Mouse (Mus musculus): ENCODE data around the gene Cnnm1. TPM values are rescaled to one million over a fixed set of nuclear protein-coding genes. Genes with fewer than 3 reads are reported as not detected.
A peak's percentile ranks its signal among the peaks of the same experiment; 100 is the strongest.

Gene Cnnm1
- total RNA-seq, 2 experiments from 2014 or later = 0.29 to 0.33 TPM

DNA sequence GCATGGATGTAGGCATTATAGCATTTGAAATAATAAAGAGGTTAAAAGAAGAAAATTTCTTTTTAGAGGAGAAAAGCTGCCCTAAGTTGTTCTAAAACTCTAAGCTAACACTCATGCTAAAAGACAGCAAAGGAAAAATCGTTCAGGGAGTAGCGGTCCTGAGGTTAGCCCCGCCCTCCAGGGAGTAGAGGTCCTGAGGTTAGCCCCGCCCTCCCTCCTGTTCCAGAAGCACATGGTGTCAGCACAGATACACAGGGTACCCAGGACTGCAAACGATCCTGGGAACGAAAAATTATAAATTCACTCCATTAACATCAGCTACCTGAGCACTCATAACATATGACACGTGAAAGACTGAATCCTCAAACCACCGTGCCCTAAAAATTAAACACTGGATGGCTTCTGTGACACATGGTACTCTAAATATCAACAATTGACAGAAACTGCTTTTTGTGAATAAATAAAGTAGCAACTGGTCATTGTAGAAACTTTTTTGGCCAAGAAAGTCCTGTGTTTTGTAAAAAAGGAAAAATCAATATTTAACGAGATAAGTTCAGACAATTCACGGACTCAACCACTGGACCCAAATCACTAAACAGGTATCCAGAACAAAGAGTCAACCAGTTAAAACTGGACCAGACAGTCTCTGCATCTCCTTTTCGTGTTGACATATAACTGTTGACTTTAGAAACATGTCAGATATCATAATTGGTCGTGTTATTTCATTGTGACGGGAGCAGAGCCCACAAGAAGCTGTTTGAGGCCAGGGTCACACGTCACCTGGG lies 70.4 kb downstream of the Cnnm1 start:
- DNase-seq (ENCODE audit: low spot score in 2 of 2) = no peak

DNA sequence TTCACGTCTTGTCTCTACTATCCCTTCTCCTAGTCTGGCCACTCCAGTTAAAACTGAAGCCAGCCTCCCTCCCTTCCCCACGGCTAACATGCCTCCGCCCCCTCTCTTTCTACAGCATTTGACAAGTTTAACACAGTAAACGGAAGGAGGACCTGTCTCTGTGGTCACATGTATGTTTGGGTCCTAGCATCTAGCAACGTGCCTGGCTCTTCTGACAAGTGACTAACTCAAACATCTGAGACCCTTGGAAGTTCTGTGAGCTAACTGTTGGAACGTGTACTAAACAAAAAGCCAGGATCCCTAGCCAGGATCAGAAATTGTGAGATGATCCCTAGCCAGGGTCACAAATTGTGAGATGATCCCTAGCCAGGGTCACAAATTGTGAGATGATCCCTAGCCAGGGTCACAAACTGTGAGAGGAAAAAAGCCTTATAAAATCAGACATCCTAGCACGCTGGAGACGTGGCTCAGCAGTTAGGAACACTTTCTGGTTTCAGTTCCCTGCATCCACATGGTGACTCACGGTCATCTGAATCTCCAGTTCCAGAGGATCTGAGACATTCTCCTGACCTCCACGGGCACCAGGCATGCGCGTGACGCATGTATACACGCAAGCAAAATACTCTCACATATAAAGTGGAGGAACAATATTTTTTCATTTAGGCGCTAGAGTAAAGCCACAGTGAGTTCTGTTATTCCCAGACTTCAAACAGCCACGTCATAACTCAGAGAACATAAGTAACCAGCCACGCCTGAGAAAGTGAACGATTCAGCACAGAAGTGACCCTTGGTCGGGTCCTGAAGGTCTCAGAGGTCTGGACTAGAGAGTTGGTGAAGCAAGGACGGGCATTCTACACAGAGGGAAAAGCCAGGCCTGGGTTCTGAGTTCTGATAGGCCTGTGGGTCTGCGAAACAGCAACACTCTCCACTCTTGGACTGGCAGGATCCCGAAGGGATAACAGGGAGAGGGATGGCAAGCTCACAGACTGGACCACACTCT lies 71.7 kb downstream of the Cnnm1 start:
- no peak for DNase-seq (ENCODE audit: low spot score in 2 of 2)

DNA sequence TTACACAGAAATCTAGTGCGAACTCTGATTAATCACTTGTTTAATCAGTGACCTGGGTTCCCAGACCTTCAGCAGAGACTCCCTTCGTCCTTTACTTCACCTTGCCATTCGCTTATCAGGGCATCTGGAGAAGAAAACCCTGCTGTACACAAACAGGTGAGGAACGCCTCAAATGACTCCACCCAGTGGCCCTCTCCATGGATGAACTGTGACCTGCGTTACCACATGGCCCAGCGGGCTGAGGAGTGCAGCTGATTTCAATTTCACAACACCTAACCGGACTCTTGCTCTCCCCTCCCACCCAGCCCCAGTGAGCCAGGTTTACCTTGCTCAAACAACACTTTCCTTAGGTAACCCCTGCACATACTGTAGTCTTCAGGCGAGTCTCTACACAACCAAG lies 73.6 kb downstream of the Cnnm1 start:
- DNase-seq (ENCODE audit: low spot score in 2 of 2) = no peak

DNA sequence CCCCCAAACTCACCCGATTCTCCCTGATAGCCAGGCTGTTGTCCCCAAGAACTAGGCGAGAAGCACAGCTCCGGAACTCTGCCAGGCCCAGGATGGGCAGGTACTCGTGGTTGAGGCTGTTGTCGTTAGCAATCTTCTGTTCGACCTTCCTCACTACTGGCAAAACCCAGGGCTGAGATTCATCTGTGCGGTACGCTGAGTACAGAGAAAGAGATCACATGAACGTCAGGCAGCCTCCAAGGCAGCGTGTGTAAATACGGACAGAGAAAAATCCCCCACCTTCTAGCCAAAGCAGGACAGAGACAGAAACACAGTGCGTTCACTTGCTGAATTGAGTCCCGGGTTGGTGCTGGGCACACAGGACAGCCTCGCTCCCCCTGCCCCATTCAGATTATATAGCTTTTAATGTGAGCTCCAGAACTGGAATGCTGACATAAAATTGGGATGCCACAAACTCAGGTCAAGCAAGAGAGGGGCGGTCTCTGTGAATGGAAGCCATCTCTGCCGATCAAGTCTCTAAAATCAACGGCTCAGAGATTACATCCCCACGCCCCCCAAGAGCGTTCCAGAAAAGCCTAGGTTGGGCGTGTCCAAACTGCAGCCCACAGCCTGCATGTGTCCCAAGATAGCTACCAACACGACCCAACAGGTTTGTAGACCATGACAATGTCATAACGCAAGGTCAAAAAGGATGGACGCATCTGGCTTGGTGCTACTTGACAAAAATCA lies 75.6 kb downstream of the Cnnm1 start:
- DNase-seq (ENCODE audit: low spot score in 2 of 2) = no peak

DNA sequence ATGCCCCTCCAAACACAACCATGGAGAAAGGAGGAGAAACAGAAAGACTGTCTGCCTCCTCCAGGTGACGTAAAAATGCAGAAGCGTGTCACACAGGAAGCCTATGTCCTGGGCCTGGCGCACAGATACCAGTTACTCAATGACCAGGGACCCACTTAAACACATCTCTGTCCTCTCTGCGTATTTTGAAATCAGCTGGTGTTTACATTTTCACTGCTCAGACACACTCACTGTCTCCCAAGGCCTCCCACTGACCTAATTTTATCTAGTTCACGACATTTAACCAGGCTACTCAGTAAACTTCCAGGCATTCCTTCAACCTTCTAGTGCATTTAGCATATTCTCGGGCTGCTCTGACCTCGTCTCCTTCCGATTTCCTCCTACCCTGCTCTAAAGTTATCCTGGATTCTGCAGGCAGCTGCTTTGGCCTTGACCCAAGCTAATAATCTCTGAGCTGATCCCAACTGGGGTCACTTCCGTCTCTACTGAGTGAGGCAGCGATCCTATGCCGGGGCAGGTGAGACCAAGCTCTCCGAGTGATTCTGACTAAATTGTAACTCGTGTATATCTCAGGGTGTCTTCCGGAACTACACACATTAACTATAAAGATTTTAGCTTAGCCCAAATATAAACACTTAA lies 76.3 kb downstream of the Cnnm1 start:
- no peak for DNase-seq (ENCODE audit: low spot score in 2 of 2)

DNA sequence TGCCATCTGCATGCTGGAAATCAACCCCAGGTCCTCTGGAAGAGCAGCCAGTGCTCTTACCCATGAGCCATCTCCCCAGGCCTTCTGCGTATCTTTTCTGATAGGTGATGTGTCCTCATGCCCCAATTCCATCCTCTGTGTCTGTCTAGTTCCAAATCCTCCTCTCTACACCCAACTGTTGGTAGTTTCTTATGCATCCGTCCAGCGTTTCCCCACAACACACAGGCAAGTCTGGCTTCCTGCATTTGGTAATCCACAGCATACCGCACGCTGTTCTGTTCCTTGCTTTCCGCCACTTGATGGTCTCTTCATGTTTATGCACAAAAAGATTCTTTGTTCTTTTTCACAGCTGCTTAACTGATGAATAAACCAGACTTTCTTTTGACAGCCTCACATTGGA lies 77.1 kb downstream of the Cnnm1 start:
- DNase-seq (ENCODE audit: low spot score in 2 of 2) = no peak

DNA sequence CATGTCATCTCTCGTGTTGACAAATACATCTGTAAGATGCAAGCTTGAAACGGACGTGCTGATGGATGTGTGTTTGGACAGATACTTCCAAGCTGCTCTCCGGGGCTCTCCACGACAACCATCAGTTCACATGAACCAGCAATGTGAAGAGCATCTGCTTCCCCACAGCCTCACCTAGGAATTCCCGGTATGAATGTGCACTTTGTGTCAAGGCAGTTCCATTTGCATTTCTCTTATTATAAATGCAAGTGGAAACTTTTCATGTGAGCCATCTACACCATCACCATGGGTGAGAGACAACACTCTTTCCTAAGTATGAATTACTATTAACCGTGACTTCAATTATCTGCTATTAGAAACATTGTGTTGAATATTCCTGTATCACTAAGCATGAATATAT lies 77.6 kb downstream of the Cnnm1 start:
- no peak for DNase-seq (ENCODE audit: low spot score in 2 of 2)

DNA sequence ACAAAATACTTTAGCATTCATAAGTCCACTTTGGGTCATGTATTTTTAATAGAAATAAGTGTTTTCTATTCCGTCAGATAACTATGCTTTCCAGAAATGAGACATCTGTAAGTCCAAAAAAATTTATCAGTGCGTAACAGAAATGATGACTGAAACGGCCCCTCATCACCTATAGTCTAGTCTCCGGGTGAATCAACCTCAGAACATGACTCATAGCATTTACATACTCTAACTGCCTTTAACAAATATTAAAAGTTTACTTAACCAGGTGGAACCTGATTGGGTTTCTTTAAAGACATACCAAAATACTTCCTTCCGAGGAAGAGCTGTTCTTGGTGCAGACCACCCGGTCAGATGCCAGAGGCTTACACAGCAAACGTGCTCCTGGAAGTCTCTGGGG lies 78.0 kb downstream of the Cnnm1 start:
- no peak for DNase-seq (ENCODE audit: low spot score in 2 of 2)

DNA sequence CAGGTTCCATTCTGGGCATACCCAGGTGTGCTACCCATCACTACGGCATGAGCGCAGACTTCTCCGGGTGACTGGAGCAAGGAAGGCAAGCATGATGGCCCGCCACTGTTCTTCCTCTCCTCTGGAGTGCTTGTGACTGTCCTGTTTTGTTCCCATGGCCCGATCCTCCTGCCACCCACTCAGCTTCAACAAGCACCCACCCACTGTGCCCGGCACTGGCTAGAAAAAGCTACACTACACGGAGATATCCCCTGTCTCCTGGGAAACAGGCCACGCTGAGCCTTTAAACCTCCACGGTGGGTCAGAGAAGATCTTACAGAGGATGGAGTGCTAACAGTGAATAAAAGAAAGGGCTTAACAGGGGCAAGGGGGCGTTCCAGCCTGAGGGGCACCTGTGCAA lies 79.0 kb downstream of the Cnnm1 start:
- no peak for DNase-seq (ENCODE audit: low spot score in 2 of 2)

DNA sequence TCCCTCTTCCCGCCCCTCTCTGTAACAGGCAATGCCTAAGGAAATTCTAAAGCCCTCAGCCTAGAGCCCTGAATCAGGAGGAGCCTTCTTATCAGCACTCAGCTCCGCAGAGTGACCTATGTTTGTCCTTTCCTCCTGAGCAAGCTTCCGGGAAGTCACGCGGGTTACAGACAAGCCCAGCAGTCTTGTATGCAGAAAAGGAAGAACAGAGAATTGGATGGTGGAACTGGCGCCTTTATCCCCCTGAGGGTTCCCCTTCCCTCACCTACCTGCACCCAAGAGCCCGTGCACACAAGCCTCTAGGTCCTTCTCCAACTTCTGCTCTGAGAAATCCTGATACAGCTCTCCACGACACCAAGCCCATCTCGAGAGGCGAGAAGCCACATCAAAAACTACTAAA lies 80.2 kb downstream of the Cnnm1 start:
- DNase-seq (ENCODE audit: low spot score in 2 of 2) = no peak

DNA sequence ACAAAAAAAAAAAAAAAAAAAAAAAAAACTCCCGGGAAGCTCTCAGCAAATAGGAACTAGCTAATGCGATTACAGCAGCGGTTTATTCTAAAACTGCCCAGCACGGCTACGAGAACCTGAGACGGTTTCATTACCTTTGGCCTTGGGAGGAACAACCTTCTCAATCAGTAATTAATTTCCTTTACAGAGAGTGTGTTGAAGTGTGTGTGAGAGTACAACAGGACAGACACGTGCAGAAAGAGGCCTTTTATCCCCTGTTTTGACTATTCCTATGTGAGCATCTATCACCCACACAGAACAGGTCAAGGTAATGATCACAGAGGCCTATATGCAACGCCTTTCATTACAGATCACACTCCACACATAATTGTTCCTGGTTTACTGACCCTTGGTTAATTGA lies 81.1 kb downstream of the Cnnm1 start:
- no peak for DNase-seq (ENCODE audit: low spot score in 2 of 2)

DNA sequence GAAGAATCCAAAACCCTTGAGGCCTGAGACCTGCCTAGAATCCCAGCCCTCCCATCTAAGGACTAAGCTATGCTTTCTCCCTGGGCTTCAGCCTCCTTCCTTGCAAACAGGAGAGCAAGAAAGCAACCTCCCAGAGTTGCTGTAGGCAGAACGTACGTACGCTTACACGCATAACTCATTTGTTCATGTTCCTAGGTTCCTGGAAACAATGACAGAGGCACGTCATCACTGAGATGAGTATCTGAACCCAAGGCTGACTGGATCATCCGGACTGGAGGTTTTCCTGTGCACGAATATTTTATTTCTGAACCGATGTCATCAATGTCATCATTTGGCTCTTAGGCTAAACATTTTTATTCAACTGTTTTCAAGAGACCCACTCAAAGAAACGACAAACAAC lies 81.8 kb downstream of the Cnnm1 start:
- no peak for DNase-seq (ENCODE audit: low spot score in 2 of 2)

DNA sequence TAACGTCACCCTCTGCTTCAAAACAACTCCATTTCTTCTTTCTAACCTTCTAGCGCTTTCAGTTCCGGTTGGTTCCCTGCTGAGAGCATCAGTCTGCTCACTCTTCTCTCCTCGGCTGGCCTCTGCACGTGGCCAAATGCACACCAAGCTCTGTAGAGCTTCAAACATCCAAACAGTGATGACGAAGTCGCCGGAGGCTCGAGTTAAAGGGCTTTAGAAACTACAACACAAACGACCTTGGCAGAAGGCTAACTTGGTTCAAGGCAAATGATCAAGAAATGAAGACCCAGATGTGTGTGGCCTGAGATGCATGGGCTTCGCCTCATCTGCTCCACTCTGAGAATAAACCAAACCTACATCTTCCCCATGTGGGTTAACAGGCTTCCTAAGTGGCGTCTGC lies 83.3 kb downstream of the Cnnm1 start:
- DNase-seq (ENCODE audit: low spot score in 2 of 2) = no peak

DNA sequence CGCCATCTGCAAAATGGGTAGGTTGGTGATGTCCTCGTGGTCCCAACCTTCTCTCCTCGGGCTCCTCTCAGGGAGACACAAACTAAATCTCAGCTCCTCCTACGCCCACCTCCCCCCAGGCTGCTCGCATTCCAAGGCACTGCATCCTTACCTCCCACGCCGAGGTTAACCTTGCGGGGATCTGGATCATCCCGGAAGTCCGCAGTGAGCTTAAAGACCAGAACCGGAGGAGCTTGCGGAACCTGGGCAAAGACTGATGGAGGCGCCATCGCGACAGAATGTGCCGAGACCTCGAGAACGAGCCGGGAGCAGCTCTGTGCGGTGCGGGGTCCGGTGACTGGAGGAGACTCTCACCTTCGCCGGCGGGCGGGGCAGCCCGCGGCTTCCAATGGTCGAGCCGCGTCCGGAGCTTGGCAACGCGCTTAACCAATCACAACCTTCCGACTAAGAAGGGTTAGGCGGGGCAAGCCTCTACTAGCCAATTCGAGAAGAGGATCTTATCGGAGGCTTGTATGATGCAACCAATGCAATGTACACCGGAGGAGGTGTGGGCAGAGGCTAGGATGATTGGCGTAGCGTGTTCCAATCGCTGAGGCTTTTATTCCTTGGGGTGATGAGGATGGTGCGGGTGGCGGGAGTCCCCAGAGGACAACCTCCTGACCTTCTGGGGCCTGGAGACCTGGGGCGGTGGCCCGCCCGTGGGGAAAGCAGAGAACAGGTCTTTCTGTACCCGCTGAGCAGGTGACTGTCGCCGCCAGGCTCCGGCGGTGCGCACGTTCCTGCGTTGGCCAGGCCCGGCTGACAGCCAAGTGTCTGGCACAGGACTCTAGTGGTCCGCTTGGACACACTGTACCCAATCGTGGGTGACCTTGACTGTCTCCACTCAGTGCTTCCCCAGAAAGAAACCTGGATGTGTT lies 84.2 kb downstream of the Cnnm1 start, which contains the start of gene Got1:
TSS of gene Got1 (minus strand) at position 419 of the 917 bp plus-strand sequence.
- peak; percentile 81 to 85 for DNase-seq (ENCODE audit: low spot score in 2 of 2)

DNA sequence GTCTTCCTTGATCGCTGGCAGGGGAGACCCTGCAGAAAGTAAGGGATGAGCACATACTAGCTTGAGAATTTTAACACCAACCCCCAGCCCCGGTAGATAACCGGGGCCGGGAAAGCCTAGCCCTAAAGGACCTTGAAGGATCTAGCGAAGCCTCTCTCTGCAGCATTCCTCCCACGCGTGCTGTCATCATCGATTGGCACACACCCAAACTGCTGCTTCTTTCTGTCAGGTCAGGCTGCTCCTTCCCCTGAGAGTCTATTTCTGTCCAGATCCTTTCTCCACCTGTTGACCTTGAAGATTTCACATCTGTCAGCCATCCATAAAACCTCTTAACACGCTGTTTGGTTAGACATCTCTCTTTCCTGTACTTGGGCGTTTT lies 84.9 kb downstream of the Cnnm1 start:
- DNase-seq (ENCODE audit: low spot score in 2 of 2) = peak; percentile 63 to 65

DNA sequence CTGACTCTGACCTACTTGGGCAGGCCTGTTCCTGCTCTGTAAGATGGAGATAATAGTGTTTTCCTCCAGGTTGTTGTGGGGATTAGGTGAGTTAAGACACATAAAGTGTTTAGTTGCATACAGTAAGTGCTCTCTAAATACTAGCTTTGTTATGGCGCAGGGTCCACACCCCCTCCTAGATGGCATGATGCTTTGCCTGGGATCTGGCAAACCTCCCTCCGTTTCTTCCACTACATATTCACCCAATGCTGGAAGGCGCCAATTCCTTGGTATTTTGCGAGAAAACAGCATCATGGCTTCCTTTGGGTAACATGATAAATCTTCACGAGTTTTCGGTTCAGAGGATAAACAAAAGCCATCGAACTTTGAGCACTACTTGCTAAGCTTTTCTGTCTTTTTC lies 85.3 kb downstream of the Cnnm1 start:
- DNase-seq (ENCODE audit: low spot score in 2 of 2) = no peak

DNA sequence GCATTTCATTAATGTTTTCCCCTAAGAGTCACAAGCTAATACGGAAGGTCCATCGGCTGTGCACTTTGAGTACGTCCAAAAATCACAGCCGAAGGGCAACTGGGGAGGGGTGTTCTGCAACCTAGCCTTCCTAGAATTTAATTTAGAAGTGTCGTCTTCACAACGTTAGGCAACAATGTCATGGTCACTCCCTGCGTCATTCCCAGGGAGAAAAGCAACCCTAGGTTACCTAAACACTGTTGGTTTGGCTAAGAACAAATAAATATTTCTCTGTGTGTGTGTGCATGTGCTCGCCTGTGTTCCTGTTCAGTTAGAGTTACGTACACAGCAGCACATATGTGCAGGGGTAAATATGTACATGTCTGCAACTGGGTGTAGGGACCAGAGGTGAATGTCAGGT lies 85.8 kb downstream of the Cnnm1 start:
- no peak for DNase-seq (ENCODE audit: low spot score in 2 of 2)

DNA sequence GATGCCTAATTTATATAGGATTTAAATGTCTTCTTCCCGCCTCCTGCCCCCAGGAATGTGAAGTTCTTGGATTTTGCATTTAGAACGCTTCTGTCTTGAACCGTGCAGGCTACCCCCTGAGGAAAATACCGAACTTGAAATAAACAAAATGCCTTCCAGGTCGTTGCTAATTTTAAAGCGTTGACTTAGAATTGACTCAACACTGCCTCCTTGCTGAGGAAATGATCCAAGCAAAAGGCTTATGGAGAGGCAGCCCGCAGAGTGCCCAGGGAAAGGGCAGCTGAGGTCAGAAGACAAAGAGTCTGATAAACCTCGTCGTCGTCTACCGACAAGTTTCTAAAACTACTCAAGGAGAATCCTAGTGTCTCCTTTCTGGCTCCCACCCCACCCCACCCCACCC lies 86.9 kb downstream of the Cnnm1 start:
- no peak for DNase-seq (ENCODE audit: low spot score in 2 of 2)

DNA sequence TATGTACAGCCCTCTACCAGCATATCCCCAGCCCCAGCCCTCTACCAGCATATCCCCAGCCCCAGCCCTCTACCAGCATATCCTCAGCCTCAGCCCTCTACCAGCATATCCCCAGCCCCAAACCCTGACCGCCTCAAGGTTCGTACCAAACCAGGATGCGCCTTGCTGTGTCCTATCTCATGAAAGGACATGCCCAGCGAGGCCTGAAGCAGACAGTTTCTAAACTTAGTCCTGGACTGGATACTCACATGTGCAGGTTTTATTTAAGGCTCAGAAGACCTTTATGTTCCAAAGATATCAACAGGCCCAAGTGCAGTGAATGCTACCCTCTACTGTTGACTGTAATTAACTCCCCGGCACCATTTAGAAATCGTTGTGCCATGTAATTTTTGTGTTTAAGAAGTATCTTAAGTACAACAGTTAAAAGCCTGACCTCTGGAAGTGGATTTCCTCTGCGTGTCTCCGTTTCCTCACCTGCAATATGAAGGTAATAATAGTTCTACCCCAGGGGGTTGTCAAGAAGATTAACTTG lies 87.9 kb downstream of the Cnnm1 start:
- DNase-seq (ENCODE audit: low spot score in 2 of 2) = no peak
